Mouse (Mus musculus): ENCODE measurements around the gene Tbx1. TPM values are rescaled to one million over a fixed set of nuclear protein-coding genes. Genes with fewer than 3 reads are reported as not detected.

Tbx1 gene
- total and polyA plus RNA-seq, 3 experiments, result not detected

DNA sequence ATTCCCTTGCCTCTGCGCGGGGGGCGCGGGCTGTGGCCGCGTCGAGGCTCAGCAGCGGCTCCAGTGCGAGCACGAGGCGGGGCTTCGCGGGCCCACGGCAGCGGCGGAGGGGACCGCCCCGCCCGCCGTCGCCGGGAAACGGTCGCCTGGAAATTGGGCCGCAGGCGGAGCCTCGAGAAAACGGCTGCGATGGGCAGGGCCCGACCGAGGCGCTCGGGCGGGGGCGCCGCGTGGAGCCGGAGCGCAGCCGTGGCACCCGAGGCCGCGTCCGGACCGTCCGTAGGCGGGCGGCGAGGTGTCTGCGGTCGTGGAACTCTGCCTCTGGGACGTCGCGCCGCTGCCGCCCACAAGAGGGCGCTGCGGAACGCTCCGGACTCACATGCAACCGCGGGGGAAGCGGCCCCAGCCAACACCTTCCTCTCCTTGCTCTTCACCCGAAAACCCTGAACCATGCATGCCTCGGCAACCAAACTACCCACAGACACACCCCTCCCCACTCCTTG, 36.0 kb upstream of the Tbx1 start, which contains the start of gene Gm49601:
Gene Gm49601, minus strand, starts transcription at position 52 of the 503 bp plus-strand sequence.
- H3K9me3 ChIP-seq (replicated peaks; ENCODE audit: insufficient read depth, low read length), result no peaks in the 10 kb centered on the region
- peaks cover 1% of the 10 kb centered on the region; the same call in 1 of the 2 replicates for H3K79me2 ChIP-seq (ENCODE audit: control insufficient read depth, insufficient read depth, low read length, poor library complexity)
- peak; percentile 87 for DNase-seq (ENCODE audit: low read depth, low spot score)
- H3K27ac ChIP-seq (ENCODE audit: control insufficient read depth, low read depth, low read length), result no peak within 1 kb of the TSS
- no peak for TF ChIP-seq TAL1 (IDR thresholded peaks at IDR 0.05; ENCODE audit: low read length)
- no peak for TF ChIP-seq JUND (IDR thresholded peaks at IDR 0.05; ENCODE audit: low read depth, low read length)
- peak; percentile 26 to 45; a peak in 1 of 4 replicates for TF ChIP-seq POLR2A (IDR thresholded peaks at IDR 0.05; ENCODE audit: control insufficient read depth in 1 of 2, insufficient read depth in 1 of 2, low read depth in 1 of 2, low read length in 2 of 2, poor library complexity in 1 of 2)
- peak; percentile 87 for TF ChIP-seq MAX (IDR thresholded peaks at IDR 0.05; ENCODE audit: low read length)
- peak; percentile 14; the same call in 1 of the 2 replicates for TF ChIP-seq MXI1 (IDR thresholded peaks at IDR 0.05; ENCODE audit: low read depth, low read length)
- no peak for TF ChIP-seq GABPA (IDR thresholded peaks at IDR 0.05; ENCODE audit: low read depth, low read length)
- TF ChIP-seq USF2 (IDR thresholded peaks at IDR 0.05; ENCODE audit: borderline replicate concordance in 1 of 2, insufficient read depth in 1 of 2, low read depth in 1 of 2, low read length in 2 of 2), result no peak
- TF ChIP-seq CTCF (IDR thresholded peaks at IDR 0.05 in 2 of 3, conservative IDR thresholded peaks at IDR 0.05 in 1 of 3; ENCODE audit: control insufficient read depth in 1 of 3, insufficient read depth in 1 of 3, low read depth in 2 of 3, low read length in 3 of 3, poor library complexity in 1 of 3, severe bottlenecking in 1 of 3), result peak; percentile 66 to 97 (median 84); a peak in 5 of 6 replicates
- no peak for TF ChIP-seq NRF1 (IDR thresholded peaks at IDR 0.05; ENCODE audit: insufficient read depth, low read depth, low read length, poor library complexity, severe bottlenecking)
- TF ChIP-seq RAD21 (IDR thresholded peaks at IDR 0.05; ENCODE audit: low read depth, low read length), result peak; percentile 63
- no peak for TF ChIP-seq HCFC1 (IDR thresholded peaks at IDR 0.05; ENCODE audit: low read depth, low read length)
- TF ChIP-seq MAZ (IDR thresholded peaks at IDR 0.05; ENCODE audit: low read depth, low read length), result peak; percentile 59; the same call in 1 of the 2 replicates
- TF ChIP-seq ZMIZ1 (IDR thresholded peaks at IDR 0.05; ENCODE audit: low read depth, low read length), result no peak
- TF ChIP-seq SMC3 (IDR thresholded peaks at IDR 0.05; ENCODE audit: low read depth, low read length), result peak; percentile 60
- TF ChIP-seq POLR2AphosphoS5 (IDR thresholded peaks at IDR 0.05; ENCODE audit: borderline replicate concordance, low read depth, low read length), result no peak
- no peak for TF ChIP-seq POLR2AphosphoS2 (IDR thresholded peaks at IDR 0.05; ENCODE audit: low read length)
- 0 out of 2 replicates have a peak, but pooled peaks have one; percentile 56 for TF ChIP-seq MYC (IDR thresholded peaks at IDR 0.05; ENCODE audit: low read depth, low read length)
- TF ChIP-seq TCF12 (IDR thresholded peaks at IDR 0.05; ENCODE audit: low read depth, low read length), result 0 out of 2 replicates have a peak, but pooled peaks have one; percentile 13
- H3K36me3 ChIP-seq (ENCODE audit: control insufficient read depth in 1 of 2, insufficient read depth in 2 of 2, low read length in 2 of 2), result peaks cover 0 to 7% of the 10 kb centered on the region in 2 experiments; a peak in 2 of 4 replicates
- peak within 1 kb of the TSS; percentile 66 for H3K9ac ChIP-seq (ENCODE audit: control insufficient read depth, low read depth, low read length, poor library complexity, severe bottlenecking)
- H3K4me1 ChIP-seq (ENCODE audit: control insufficient read depth in 1 of 2, insufficient read depth in 2 of 2, low read length in 2 of 2), result peaks cover 4 to 20% of the 10 kb centered on the region in 2 experiments
- peak within 1 kb of the TSS; percentile 20 to 38; a peak in 3 of 4 replicates for H3K4me3 ChIP-seq (ENCODE audit: control insufficient read depth in 1 of 2, insufficient read depth in 1 of 2, low read depth in 2 of 2, low read length in 2 of 2)
- H3K27me3 ChIP-seq (ENCODE audit: control insufficient read depth in 1 of 2, insufficient read depth in 2 of 2, low read length in 2 of 2), result no peaks in the 10 kb centered on the region

DNA sequence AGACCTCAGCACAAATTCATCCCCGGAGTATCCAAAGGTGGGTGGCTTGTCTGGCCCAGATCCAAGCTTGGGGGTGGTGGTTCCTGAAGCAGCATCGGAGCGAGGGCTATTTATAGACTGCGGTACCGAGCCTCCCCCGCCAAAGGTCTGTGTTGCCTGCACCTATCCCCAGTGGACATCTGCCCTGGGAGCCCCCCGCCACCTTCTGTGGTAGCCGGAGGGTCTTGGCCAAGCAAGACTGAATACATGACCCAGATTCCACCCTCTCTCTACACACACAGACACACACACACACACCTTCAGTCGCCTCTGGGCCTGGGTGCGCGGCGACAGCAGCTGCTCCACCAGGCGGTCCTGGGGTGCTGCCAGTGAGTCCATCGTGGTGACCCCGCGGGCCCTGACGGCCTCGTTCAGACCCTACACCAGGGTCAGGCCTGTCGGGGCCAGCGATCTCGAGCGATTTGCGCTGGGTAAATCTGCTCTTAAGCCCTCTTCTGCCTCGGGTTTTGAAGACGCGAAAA, 35.4 kb upstream of the Tbx1 start:
- Histone ChIP-seq H3K4me1 (ENCODE audit: control insufficient read depth in 1 of 2, insufficient read depth in 2 of 2, low read length in 2 of 2) (peaks cover 4 to 18% of the 10 kb centered on the region in 2 experiments), H3K79me2 (ENCODE audit: control insufficient read depth, insufficient read depth, low read length, poor library complexity) (peaks cover 1% of the 10 kb centered on the region; the same call in 1 of the 2 replicates), H3K36me3 (ENCODE audit: control insufficient read depth in 1 of 2, insufficient read depth in 2 of 2, low read length in 2 of 2) (peaks cover 0 to 6% of the 10 kb centered on the region in 2 experiments; a peak in 2 of 4 replicates), H3K9ac (ENCODE audit: control insufficient read depth, low read depth, low read length, poor library complexity, severe bottlenecking) (peak overlapping the region; percentile 66), H3K27ac (ENCODE audit: control insufficient read depth, low read depth, low read length) (no peak overlapping the region), H3K9me3 (replicated peaks; ENCODE audit: insufficient read depth, low read length) (no peaks in the 10 kb centered on the region), H3K4me3 (ENCODE audit: control insufficient read depth in 1 of 2, insufficient read depth in 1 of 2, low read depth in 2 of 2, low read length in 2 of 2) (peak overlapping the region in 1 of 2 experiments; percentile 38; a peak in 3 of 4 replicates), H3K27me3 (ENCODE audit: control insufficient read depth in 1 of 2, insufficient read depth in 2 of 2, low read length in 2 of 2) (no peaks in the 10 kb centered on the region)
- TF ChIP-seq RAD21 (IDR thresholded peaks at IDR 0.05; ENCODE audit: low read depth, low read length) (no peak), CHD1 (IDR thresholded peaks at IDR 0.05; ENCODE audit: low read depth, low read length) (no peak), KAT2A (conservative IDR thresholded peaks at IDR 0.05; ENCODE audit: low read depth, low read length) (no peak), CTCF (IDR thresholded peaks at IDR 0.05 in 2 of 3, conservative IDR thresholded peaks at IDR 0.05 in 1 of 3; ENCODE audit: control insufficient read depth in 1 of 3, insufficient read depth in 1 of 3, low read depth in 2 of 3, low read length in 3 of 3, poor library complexity in 1 of 3, severe bottlenecking in 1 of 3) (no peak), USF1 (IDR thresholded peaks at IDR 0.05; ENCODE audit: low read depth, low read length) (no peak), POLR2A (IDR thresholded peaks at IDR 0.05; ENCODE audit: control insufficient read depth in 1 of 2, insufficient read depth in 1 of 2, low read depth in 1 of 2, low read length in 2 of 2, poor library complexity in 1 of 2) (no peak), TCF12 (IDR thresholded peaks at IDR 0.05; ENCODE audit: low read depth, low read length) (no peak), UBTF (IDR thresholded peaks at IDR 0.05; ENCODE audit: borderline replicate concordance, insufficient read depth, low read depth, low read length) (no peak), MYC (IDR thresholded peaks at IDR 0.05; ENCODE audit: low read depth, low read length) (no peak)
- DNase-seq (ENCODE audit: low read depth, low spot score), result no peak
